Mouse (Mus musculus): ENCODE results near the gene Nmi. TPM values are rescaled to one million over a fixed set of nuclear protein-coding genes. Genes with fewer than 3 reads are reported as not detected.

Nmi gene
- polyA plus RNA-seq, 2 experiments: 7.9 to 13.4 TPM

DNA sequence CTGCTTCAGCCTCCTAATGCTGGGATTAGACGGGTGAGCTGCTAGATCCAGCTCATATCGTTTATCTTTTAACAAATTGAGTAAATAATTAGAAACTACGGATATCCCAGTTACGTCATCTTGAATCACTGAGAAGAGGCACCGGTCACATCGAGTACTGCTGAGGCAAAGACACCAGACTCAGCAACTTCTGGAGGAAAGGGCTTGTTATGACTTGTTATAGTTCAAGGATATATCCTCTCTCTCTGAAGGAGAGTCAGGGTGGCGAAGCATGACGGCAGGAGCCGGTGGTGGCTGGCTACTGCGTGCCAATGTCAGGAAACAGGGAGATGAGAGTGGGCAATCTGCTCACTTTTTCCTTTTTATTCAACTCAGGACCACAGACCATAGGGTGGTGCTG, 11.9 kb upstream of the Nmi start:
- 90% methylated on average over 10 of the region's 10 CpGs for WGBS
- no peak for ATAC-seq (ENCODE audit: low FRiP score, low read depth)
- Histone ChIP-seq H3K27me3 (ENCODE audit: control insufficient read depth, insufficient read depth, low read length) (no peaks in the 10 kb centered on the region), H3K27ac (replicated peaks; ENCODE audit: low read depth, low read length) (no peak overlapping the region), H3K4me1 (ENCODE audit: control insufficient read depth, insufficient read depth, low read length) (peaks cover 5% of the 10 kb centered on the region; the same call in 1 of the 2 replicates), H3K9me3 (ENCODE audit: control insufficient read depth, low read length) (no peaks in the 10 kb centered on the region), H3K9ac (ENCODE audit: low read depth, low read length, severe bottlenecking) (no peak overlapping the region), H3K36me3 (ENCODE audit: control insufficient read depth, insufficient read depth, low read length) (no peaks in the 10 kb centered on the region), H3K4me2 (replicated peaks; ENCODE audit: low read depth, low read length, severe bottlenecking) (no peak overlapping the region), H3K4me3 (replicated peaks; ENCODE audit: low read length) (no peak overlapping the region)
- DNase-seq (ENCODE audit: low spot score): no peak
- no peak for TF ChIP-seq POLR2A (IDR thresholded peaks at IDR 0.05; ENCODE audit: borderline replicate concordance, extremely low read depth, insufficient read depth, insufficient read length)

GRCm38 (mm10) chr2:51982288-51982687, 9.0 kb upstream of the Nmi start:
- 60% methylated on average over 13 of the region's 13 CpGs for WGBS
- Histone ChIP-seq H3K4me2 (replicated peaks; ENCODE audit: low read depth, low read length, severe bottlenecking) (no peak overlapping the region), H3K27ac (replicated peaks; ENCODE audit: low read depth, low read length) (no peak overlapping the region), H3K9me3 (ENCODE audit: control insufficient read depth, low read length) (no peaks in the 10 kb centered on the region), H3K4me3 (replicated peaks; ENCODE audit: low read length) (no peak overlapping the region), H3K4me1 (ENCODE audit: control insufficient read depth, insufficient read depth, low read length) (peaks cover 5% of the 10 kb centered on the region; the same call in 1 of the 2 replicates), H3K27me3 (ENCODE audit: control insufficient read depth, insufficient read depth, low read length) (no peaks in the 10 kb centered on the region), H3K36me3 (ENCODE audit: control insufficient read depth, insufficient read depth, low read length) (no peaks in the 10 kb centered on the region), H3K9ac (ENCODE audit: low read depth, low read length, severe bottlenecking) (no peak overlapping the region)
- no peak for ATAC-seq (ENCODE audit: low FRiP score, low read depth)
- no peak for DNase-seq (ENCODE audit: low spot score)
- TF ChIP-seq POLR2A (IDR thresholded peaks at IDR 0.05; ENCODE audit: borderline replicate concordance, extremely low read depth, insufficient read depth, insufficient read length): no peak

DNA sequence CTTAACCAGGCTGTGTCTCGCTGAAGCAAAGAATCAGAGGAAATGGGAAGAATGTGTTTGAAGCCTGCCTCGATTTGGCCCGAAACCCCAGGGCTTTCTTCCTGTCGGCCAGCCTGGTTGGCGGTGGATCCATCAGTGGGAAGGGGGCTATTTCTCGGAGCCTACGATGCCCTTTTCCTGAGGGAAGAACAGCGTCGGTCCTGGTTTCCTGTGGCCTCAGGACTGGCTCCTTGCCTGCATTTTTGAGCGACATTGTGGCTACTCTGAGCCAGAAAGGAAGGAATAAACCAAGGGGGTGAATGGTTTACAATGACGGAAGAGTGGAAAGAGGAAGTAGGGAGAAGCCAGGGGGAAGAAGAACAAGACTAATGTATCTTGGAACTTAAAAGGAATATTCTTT, 8.3 kb upstream of the Nmi start:
- peak overlapping the region; percentile 48; the same call in 1 of the 2 replicates for H3K27ac ChIP-seq (replicated peaks; ENCODE audit: low read depth, low read length)
- no peaks in the 10 kb centered on the region for H3K9me3 ChIP-seq (ENCODE audit: control insufficient read depth, low read length)
- 30% methylated on average over 11 of the region's 11 CpGs for WGBS
- no peak for ATAC-seq (ENCODE audit: low FRiP score, low read depth)
- H3K36me3 ChIP-seq (ENCODE audit: control insufficient read depth, insufficient read depth, low read length): no peaks in the 10 kb centered on the region
- no peak for TF ChIP-seq POLR2A (IDR thresholded peaks at IDR 0.05; ENCODE audit: borderline replicate concordance, extremely low read depth, insufficient read depth, insufficient read length)
- no peak overlapping the region for H3K9ac ChIP-seq (ENCODE audit: low read depth, low read length, severe bottlenecking)
- peaks cover 5% of the 10 kb centered on the region; the same call in 1 of the 2 replicates for H3K4me1 ChIP-seq (ENCODE audit: control insufficient read depth, insufficient read depth, low read length)
- H3K4me3 ChIP-seq (replicated peaks; ENCODE audit: low read length): no peak overlapping the region
- peak overlapping the region; percentile 34 for H3K4me2 ChIP-seq (replicated peaks; ENCODE audit: low read depth, low read length, severe bottlenecking)
- DNase-seq (ENCODE audit: low spot score): no peak
- no peaks in the 10 kb centered on the region for H3K27me3 ChIP-seq (ENCODE audit: control insufficient read depth, insufficient read depth, low read length)

- Histone ChIP-seq H3K4me1 (ENCODE audit: control insufficient read depth, insufficient read depth, low read length) (0 out of 2 replicates have a peak, but pooled peaks cover 3% of the 10 kb centered on the region), H3K27ac (replicated peaks; ENCODE audit: low read depth, low read length) (peak overlapping the region; percentile 81), H3K27me3 (ENCODE audit: control insufficient read depth, insufficient read depth, low read length) (no peaks in the 10 kb centered on the region), H3K9ac (ENCODE audit: low read depth, low read length, severe bottlenecking) (peak overlapping the region; percentile 77), H3K4me3 (replicated peaks; ENCODE audit: low read length) (peak overlapping the region; percentile 66), H3K36me3 (ENCODE audit: control insufficient read depth, insufficient read depth, low read length) (no peaks in the 10 kb centered on the region), H3K9me3 (ENCODE audit: control insufficient read depth, low read length) (no peaks in the 10 kb centered on the region), H3K4me2 (replicated peaks; ENCODE audit: low read depth, low read length, severe bottlenecking) (peak overlapping the region; percentile 68)
- DNase-seq (ENCODE audit: low spot score): peak; percentile 77
- WGBS: 2% methylated on average over 40 of the region's 40 CpGs
- TF ChIP-seq POLR2A (IDR thresholded peaks at IDR 0.05; ENCODE audit: borderline replicate concordance, extremely low read depth, insufficient read depth, insufficient read length): 0 out of 2 replicates have a peak, but pooled peaks have one; percentile 11
- peak; percentile 83 for ATAC-seq (ENCODE audit: low FRiP score, low read depth)
Measured at GRCm38 (mm10) chr2:51972641-51973409, 469 bp downstream of the Nmi start.

GRCm38 (mm10) chr2:51972142-51972541, 1.2 kb downstream of the Nmi start:
- no peaks in the 10 kb centered on the region for H3K36me3 ChIP-seq (ENCODE audit: control insufficient read depth, insufficient read depth, low read length)
- WGBS: 29% methylated on average over 5 of the region's 5 CpGs
- peak overlapping the region; percentile 66 for H3K4me3 ChIP-seq (replicated peaks; ENCODE audit: low read length)
- no peak for TF ChIP-seq POLR2A (IDR thresholded peaks at IDR 0.05; ENCODE audit: borderline replicate concordance, extremely low read depth, insufficient read depth, insufficient read length)
- peak; percentile 28 for DNase-seq (ENCODE audit: low spot score)
- H3K9me3 ChIP-seq (ENCODE audit: control insufficient read depth, low read length): no peaks in the 10 kb centered on the region
- peak overlapping the region; percentile 77; the same call in 1 of the 2 replicates for H3K9ac ChIP-seq (ENCODE audit: low read depth, low read length, severe bottlenecking)
- 0 out of 2 replicates have a peak, but pooled peaks cover 3% of the 10 kb centered on the region for H3K4me1 ChIP-seq (ENCODE audit: control insufficient read depth, insufficient read depth, low read length)
- H3K27me3 ChIP-seq (ENCODE audit: control insufficient read depth, insufficient read depth, low read length): no peaks in the 10 kb centered on the region
- H3K27ac ChIP-seq (replicated peaks; ENCODE audit: low read depth, low read length): peak overlapping the region; percentile 81; the same call in 1 of the 2 replicates
- peak overlapping the region; percentile 68 for H3K4me2 ChIP-seq (replicated peaks; ENCODE audit: low read depth, low read length, severe bottlenecking)
- peak; percentile 11; the same call in 1 of the 2 replicates for ATAC-seq (ENCODE audit: low FRiP score, low read depth)
